In genomic region chr4:64094221-64094620, GRCm38 (mm10) we compare ENCODE assay signal across 12 mouse cellular contexts. TPM values are rescaled to one million over a fixed set of nuclear protein-coding genes. Genes with fewer than 3 reads are reported as not detected.
A peak's percentile ranks its signal among the peaks of the same experiment; 100 is the strongest.
DNase-seq lines count a peak whose midpoint lies in the region; ATAC-seq lines count a peak whose summit lies in the region.
"Had no signal": no experiment of that assay in that cellular context is flagged by ENCODE, and none has a peak within 500 bp of the region (broad histone marks: within the 10 kb centered on the region; RNA-seq: fewer than 3 reads in every experiment).

No protein-coding gene starts in this region.

- peak; percentile 73 for ATAC-seq in frontal cortex, adult (ENCODE audit: low TSS enrichment)
- ATAC-seq: CD4-positive, CD25-positive, alpha-beta regulatory T cell, adult 4 months; lung, postnatal 0 days; midbrain, embryonic 15.5 days had no signal

- intact Hi-C loops in left cerebral cortex, postnatal 14 days (cut with DNase I) = no loop called here

- no peak for DNase-seq in frontal cortex, postnatal 25 days (ENCODE audit: low spot score in 2 of 2)
- peak; percentile 3 to 5 for DNase-seq in cerebellum, adult 18-20 months
- DNase-seq in layer of hippocampus, adult 18-20 months (ENCODE audit: low spot score in 2 of 2) = peak; percentile 3 to 25
- DNase-seq in left cerebral cortex, postnatal 14 days (ENCODE audit: low spot score in 2 of 2) = peak; percentile 15 to 39
- DNase-seq in thymus, postnatal 14 days = no peak
- no peak for DNase-seq in thymus, postnatal 4 days
- no peak for DNase-seq in embryo, embryonic 10.5 days (ENCODE audit: low spot score)
- DNase-seq: kidney, adult 2 months had no signal

RNA-seq across cellular contexts. Expression of gene Tnc, which starts 47.4 kb away (rescaled TPM):
- total RNA-seq in layer of hippocampus, adult 18-20 months (2021) = 1 to 10 TPM; 2.0 to 2.6 TPM
- 1 to 10 TPM; 8.6 to 9.2 TPM for total RNA-seq in left cerebral cortex, postnatal 14 days (2021)

Comparison
In these comparisons a context has a peak if more than half of its experiments do, and no peak if none do; other contexts are left out.
1. DNase-seq: peak in cerebellum, adult 18-20 months (2 of 2), layer of hippocampus, adult 18-20 months (2 of 2) and left cerebral cortex, postnatal 14 days (2 of 2); none in frontal cortex, postnatal 25 days (0 of 2), thymus, postnatal 14 days (single experiment), thymus, postnatal 4 days (single experiment) and embryo, embryonic 10.5 days (single experiment).